Mouse (Mus musculus) left cerebral cortex, adult 2 months (tissue): ENCODE results near the gene Fchsd2. TPM values are rescaled to one million over a fixed set of nuclear protein-coding genes. Genes with fewer than 3 reads are reported as not detected.

ENCODE experiments used
- DNase-seq, 2 experiments: peaks; one replicate each; pipeline ENCODE4 v3.0.0; 2021 to 2022; ENCODE audit warnings: low spot score in 2 of 2, mixed read lengths in 1 of 2; ENCODE audit errors: extremely low spot score in 1 of 2
- H3K27ac ChIP-seq: fragments of 200-600 bp; 2 replicates; pipeline ENCODE4 v1.8.1; 2022
- H3K4me3 ChIP-seq: fragments of 200-600 bp; 2 replicates; pipeline ENCODE4 v1.8.1; 2022
- CTCF ChIP-seq: fragments of 200-600 bp; IDR thresholded peaks from 2 replicates; pipeline ENCODE4 v1.8.1; 2022; ENCODE audit warnings: antibody characterized with exemption, mild to moderate bottlenecking, moderate library complexity
- intact Hi-C: fragments of 180-260 bp; cut with DNase I; formaldehyde crosslinking; loops from one replicate; pipeline ENCODE4 v1.15.1; 2025
- total RNA-seq, 2 experiments: library from RNA; stranded (reverse); gene quantifications; 2 replicates each; pipeline ENCODE4 v1.2.3; 2021

Fchsd2 gene
- total RNA-seq, 2 experiments from 2014 or later, result 40.5 to 41.6 TPM

GRCm38 (mm10) chr7:101061381-101061780, 31.3 kb upstream of the Fchsd2 start:
- peak overlapping the region; percentile 9; the same call in 1 of the 2 replicates for H3K4me3 ChIP-seq

GRCm38 (mm10) chr7:101062246-101062645, 30.4 kb upstream of the Fchsd2 start:
- peak; percentile 25 to 53 for DNase-seq
- Histone ChIP-seq H3K27ac (no peak overlapping the region), H3K4me3 (no peak overlapping the region)
- intact Hi-C loops, result loop anchor here (2.0 to 5.0 kb wide), 2 partner anchors 47 to 210 kb away; no protein-coding TSS in a partner anchor
- TF ChIP-seq CTCF, result no peak

More at GRCm38 (mm10) chr7:101061381-101061780, 31.3 kb upstream of the Fchsd2 start:
- TF ChIP-seq CTCF, result peak; percentile 85
- peak; percentile 86 to 91 for DNase-seq
- intact Hi-C loops, result loop anchor here (1.0 to 5.0 kb wide), 4 partner anchors 170 to 313 kb away; no protein-coding TSS in a partner anchor
- no peak overlapping the region for H3K27ac ChIP-seq

GRCm38 (mm10) chr7:101063523-101063922, 29.1 kb upstream of the Fchsd2 start:
- intact Hi-C loops, result loop anchor here (2.0 to 5.0 kb wide), 2 partner anchors 45 to 209 kb away; no protein-coding TSS in a partner anchor
- Histone ChIP-seq H3K4me3 (no peak overlapping the region), H3K27ac (no peak overlapping the region)

GRCm38 (mm10) chr7:101064697-101065688, 27.7 kb upstream of the Fchsd2 start:
- Histone ChIP-seq H3K4me3 (no peak overlapping the region), H3K27ac (no peak overlapping the region)
- intact Hi-C loops, result loop anchor here (5.0 kb wide), 1 partner anchor 207 kb away; no protein-coding TSS in a partner anchor
- TF ChIP-seq CTCF, result no peak
- DNase-seq, result no peak

More at GRCm38 (mm10) chr7:101063523-101063922, 29.1 kb upstream of the Fchsd2 start:
- DNase-seq, result no peak
- no peak for TF ChIP-seq CTCF

GRCm38 (mm10) chr7:101066009-101066408, 26.7 kb upstream of the Fchsd2 start:
- no peak overlapping the region for H3K27ac ChIP-seq
- H3K4me3 ChIP-seq, result no peak overlapping the region
- no peak for DNase-seq
- intact Hi-C loops, result no loop called here
- TF ChIP-seq CTCF, result no peak

GRCm38 (mm10) chr7:101066650-101067346, 25.9 kb upstream of the Fchsd2 start:
- DNase-seq, result no peak
- no peak for TF ChIP-seq CTCF
- no peak overlapping the region for H3K4me3 ChIP-seq
- H3K27ac ChIP-seq, result no peak overlapping the region
- intact Hi-C loops, result no loop called here

GRCm38 (mm10) chr7:101067521-101067920, 25.1 kb upstream of the Fchsd2 start:
- H3K4me3 ChIP-seq, result no peak overlapping the region
- DNase-seq, result no peak
- intact Hi-C loops, result no loop called here
- H3K27ac ChIP-seq, result no peak overlapping the region
- no peak for TF ChIP-seq CTCF

GRCm38 (mm10) chr7:101069271-101069670, 23.4 kb upstream of the Fchsd2 start:
- Histone ChIP-seq H3K27ac (no peak overlapping the region), H3K4me3 (no peak overlapping the region)
- no peak for TF ChIP-seq CTCF
- DNase-seq, result no peak
- intact Hi-C loops, result no loop called here

GRCm38 (mm10) chr7:101070406-101070805, 22.3 kb upstream of the Fchsd2 start:
- TF ChIP-seq CTCF, result no peak
- Histone ChIP-seq H3K27ac (no peak overlapping the region), H3K4me3 (no peak overlapping the region)
- intact Hi-C loops, result no loop called here
- no peak for DNase-seq

- no peak for DNase-seq
- TF ChIP-seq CTCF, result no peak
- no peak overlapping the region for H3K27ac ChIP-seq
- intact Hi-C loops, result no loop called here
- H3K4me3 ChIP-seq, result no peak overlapping the region
Measured at GRCm38 (mm10) chr7:101071020-101071419, 21.6 kb upstream of the Fchsd2 start.

GRCm38 (mm10) chr7:101072123-101072740, 20.4 kb upstream of the Fchsd2 start:
- H3K27ac ChIP-seq, result no peak overlapping the region
- DNase-seq, result no peak
- no peak for TF ChIP-seq CTCF
- intact Hi-C loops, result no loop called here
- no peak overlapping the region for H3K4me3 ChIP-seq
